Mouse (Mus musculus) c-Kit-positive CD71-negative TER-119-negative erythroid progenitor cells, embryonic 14.5 days (primary cell): ENCODE results near the gene Tnfrsf26.

Experiments
- DNase-seq: peaks from one replicate; pipeline ENCODE4 v3.0.0-alpha.2; 2013; ENCODE audit warnings: low read depth

Tnfrsf26 gene

GRCm38 (mm10) chr7:143599428-143600230 is 28.9 kb downstream of the Tnfrsf26 start, which contains the start of gene Cars:
Gene Cars, minus strand, starts transcription at chr7:143600090.
- DNase-seq, result peak; percentile 96

- no peak for DNase-seq
Observed at GRCm38 (mm10) chr7:143594865-143595264, 33.7 kb downstream of the Tnfrsf26 start.

- DNase-seq, result no peak
Observed at GRCm38 (mm10) chr7:143592255-143592654, 36.3 kb downstream of the Tnfrsf26 start.

- no peak for DNase-seq
Observed at GRCm38 (mm10) chr7:143588006-143588405, 40.5 kb downstream of the Tnfrsf26 start.

- DNase-seq, result no peak
Observed at GRCm38 (mm10) chr7:143587586-143587985, 40.9 kb downstream of the Tnfrsf26 start.

GRCm38 (mm10) chr7:143583956-143584355 is 44.6 kb downstream of the Tnfrsf26 start:
- peak; percentile 71 for DNase-seq

GRCm38 (mm10) chr7:143583025-143583424 is 45.5 kb downstream of the Tnfrsf26 start:
- no peak for DNase-seq

- no peak for DNase-seq
Observed at GRCm38 (mm10) chr7:143575751-143576150, 52.8 kb downstream of the Tnfrsf26 start.

- peak; percentile 47 for DNase-seq
Observed at GRCm38 (mm10) chr7:143565648-143566039, 62.9 kb downstream of the Tnfrsf26 start.

- DNase-seq, result no peak
Observed at GRCm38 (mm10) chr7:143565015-143565647, 63.4 kb downstream of the Tnfrsf26 start.

- DNase-seq, result no peak
Observed at GRCm38 (mm10) chr7:143563787-143564186, 64.7 kb downstream of the Tnfrsf26 start.
